Mouse (Mus musculus): Measurements from ENCODE around the gene Hp1bp3. TPM values are rescaled to one million over a fixed set of nuclear protein-coding genes. Genes with fewer than 3 reads are reported as not detected.

Gene Hp1bp3
- total and polyA plus RNA-seq, 2 experiments from 2014 or later, result 62.4 to 78.1 TPM

- DNase-seq (ENCODE audit: low spot score) (peak; percentile 31), ATAC-seq (ENCODE audit: insufficient read depth, low read depth) (peak; percentile 33)
- H3K4me1 ChIP-seq (ENCODE audit: control insufficient read depth, insufficient read depth), result peaks cover 17% of the 10 kb centered on the region
- no peak overlapping the region for H3K27ac ChIP-seq (ENCODE audit: low read depth)
- no peak overlapping the region for H3K9ac ChIP-seq (replicated peaks; ENCODE audit: low read depth, low read length)
- peaks cover 39% of the 10 kb centered on the region for H3K27me3 ChIP-seq (ENCODE audit: control insufficient read depth, insufficient read depth, low read length)
- peak overlapping the region; percentile 54 for H3K4me2 ChIP-seq (ENCODE audit: low read depth, low read length)
- H3K9me3 ChIP-seq (replicated peaks; ENCODE audit: control insufficient read depth, low read length), result no peaks in the 10 kb centered on the region
- WGBS, result 2% methylated on average over 14 of the region's 14 CpGs
- H3K36me3 ChIP-seq (replicated peaks; ENCODE audit: control insufficient read depth, insufficient read depth, low read length), result 0 out of 2 replicates have a peak, but pooled peaks cover 5% of the 10 kb centered on the region
- H3K4me3 ChIP-seq (ENCODE audit: low read depth, low read length), result peak overlapping the region; percentile 31
- TF ChIP-seq CTCF (IDR thresholded peaks at IDR 0.05; ENCODE audit: low read depth) (no peak), EP300 (IDR thresholded peaks at IDR 0.05; ENCODE audit: low read depth) (no peak)
Measured at GRCm38 (mm10) chr4:138251819-138252218, 35.7 kb downstream of the Hp1bp3 start.

GRCm38 (mm10) chr4:138252231-138252630, 36.1 kb downstream of the Hp1bp3 start:
- 32% methylated on average over 5 of the region's 5 CpGs for WGBS
- Histone ChIP-seq H3K9me3 (replicated peaks; ENCODE audit: control insufficient read depth, low read length) (no peaks in the 10 kb centered on the region), H3K27ac (ENCODE audit: low read depth) (no peak overlapping the region), H3K36me3 (replicated peaks; ENCODE audit: control insufficient read depth, insufficient read depth, low read length) (0 out of 2 replicates have a peak, but pooled peaks cover under 1% of the 10 kb centered on the region), H3K4me1 (ENCODE audit: control insufficient read depth, insufficient read depth) (peaks cover 17% of the 10 kb centered on the region), H3K4me2 (ENCODE audit: low read depth, low read length) (peak overlapping the region; percentile 54), H3K27me3 (ENCODE audit: control insufficient read depth, insufficient read depth, low read length) (peaks cover 39% of the 10 kb centered on the region), H3K4me3 (ENCODE audit: low read depth, low read length) (peak overlapping the region; percentile 31), H3K9ac (replicated peaks; ENCODE audit: low read depth, low read length) (no peak overlapping the region)
- TF ChIP-seq EP300 (IDR thresholded peaks at IDR 0.05; ENCODE audit: low read depth) (no peak), CTCF (IDR thresholded peaks at IDR 0.05; ENCODE audit: low read depth) (no peak)
- DNase-seq (ENCODE audit: low spot score) (no peak), ATAC-seq (ENCODE audit: insufficient read depth, low read depth) (no peak)

GRCm38 (mm10) chr4:138257116-138257687, 41.1 kb downstream of the Hp1bp3 start:
- H3K27me3 ChIP-seq (ENCODE audit: control insufficient read depth, insufficient read depth, low read length), result peaks cover 16% of the 10 kb centered on the region
- no peaks in the 10 kb centered on the region for H3K9me3 ChIP-seq (replicated peaks; ENCODE audit: control insufficient read depth, low read length)
- H3K36me3 ChIP-seq (replicated peaks; ENCODE audit: control insufficient read depth, insufficient read depth, low read length), result no peaks in the 10 kb centered on the region
- H3K4me2 ChIP-seq (ENCODE audit: low read depth, low read length), result no peak overlapping the region
- no peak overlapping the region for H3K9ac ChIP-seq (replicated peaks; ENCODE audit: low read depth, low read length)
- H3K4me3 ChIP-seq (ENCODE audit: low read depth, low read length), result no peak overlapping the region
- no peak for TF ChIP-seq CTCF (IDR thresholded peaks at IDR 0.05; ENCODE audit: low read depth)
- no peak for TF ChIP-seq EP300 (IDR thresholded peaks at IDR 0.05; ENCODE audit: low read depth)
- ATAC-seq (ENCODE audit: insufficient read depth, low read depth) (no peak), DNase-seq (ENCODE audit: low spot score) (no peak)
- whole genome bisulfite sequencing, result 81% methylated on average over 22 of the region's 22 CpGs
- no peak overlapping the region for H3K27ac ChIP-seq (ENCODE audit: low read depth)
- H3K4me1 ChIP-seq (ENCODE audit: control insufficient read depth, insufficient read depth), result peaks cover 5% of the 10 kb centered on the region; the same call in 1 of the 2 replicates

- 74% methylated on average over 7 of the region's 7 CpGs for WGBS
- no peaks in the 10 kb centered on the region for H3K36me3 ChIP-seq (replicated peaks; ENCODE audit: control insufficient read depth, insufficient read depth, low read length)
- H3K4me3 ChIP-seq (ENCODE audit: low read depth, low read length), result no peak overlapping the region
- no peaks in the 10 kb centered on the region for H3K4me1 ChIP-seq (ENCODE audit: control insufficient read depth, insufficient read depth)
- no peak overlapping the region for H3K27ac ChIP-seq (ENCODE audit: low read depth)
- H3K9me3 ChIP-seq (replicated peaks; ENCODE audit: control insufficient read depth, low read length), result no peaks in the 10 kb centered on the region
- H3K9ac ChIP-seq (replicated peaks; ENCODE audit: low read depth, low read length), result no peak overlapping the region
- H3K27me3 ChIP-seq (ENCODE audit: control insufficient read depth, insufficient read depth, low read length), result peaks cover 15% of the 10 kb centered on the region; the same call in 1 of the 2 replicates
- DNase-seq (ENCODE audit: low spot score) (no peak), ATAC-seq (ENCODE audit: insufficient read depth, low read depth) (no peak)
- no peak overlapping the region for H3K4me2 ChIP-seq (ENCODE audit: low read depth, low read length)
- TF ChIP-seq EP300 (IDR thresholded peaks at IDR 0.05; ENCODE audit: low read depth), result no peak
- no peak for TF ChIP-seq CTCF (IDR thresholded peaks at IDR 0.05; ENCODE audit: low read depth)
Measured at GRCm38 (mm10) chr4:138258663-138259062, 42.6 kb downstream of the Hp1bp3 start.

GRCm38 (mm10) chr4:138259482-138259881, 43.4 kb downstream of the Hp1bp3 start:
- H3K27ac ChIP-seq (ENCODE audit: low read depth), result no peak overlapping the region
- no peaks in the 10 kb centered on the region for H3K36me3 ChIP-seq (replicated peaks; ENCODE audit: control insufficient read depth, insufficient read depth, low read length)
- ATAC-seq (ENCODE audit: insufficient read depth, low read depth), result no peak
- H3K27me3 ChIP-seq (ENCODE audit: control insufficient read depth, insufficient read depth, low read length), result peaks cover 19% of the 10 kb centered on the region
- no peak overlapping the region for H3K4me3 ChIP-seq (ENCODE audit: low read depth, low read length)
- no peak for DNase-seq (ENCODE audit: low spot score)
- no peaks in the 10 kb centered on the region for H3K9me3 ChIP-seq (replicated peaks; ENCODE audit: control insufficient read depth, low read length)
- WGBS, result 59% methylated on average over 5 of the region's 5 CpGs
- no peak overlapping the region for H3K9ac ChIP-seq (replicated peaks; ENCODE audit: low read depth, low read length)
- H3K4me2 ChIP-seq (ENCODE audit: low read depth, low read length), result no peak overlapping the region
- TF ChIP-seq EP300 (IDR thresholded peaks at IDR 0.05; ENCODE audit: low read depth), result no peak
- no peak for TF ChIP-seq CTCF (IDR thresholded peaks at IDR 0.05; ENCODE audit: low read depth)
- no peaks in the 10 kb centered on the region for H3K4me1 ChIP-seq (ENCODE audit: control insufficient read depth, insufficient read depth)
